Mouse (Mus musculus) liver, embryonic 15.5 days (tissue): Measurements from ENCODE around the gene Gm49405. TPM values are rescaled to one million over a fixed set of nuclear protein-coding genes. Genes with fewer than 3 reads are reported as not detected.
"Not testable (repeated sequence)": the region's sequence is repeated elsewhere in the genome, so short reads cannot be mapped to it uniquely, and the experiment has no call there.

Source experiments
- ATAC-seq: fragments of 200-750 bp; cut with Nextera tagmentation; 2 replicates; pipeline ENCODE4 v1.8.0; 2017; ENCODE audit warnings: moderate number of reproducible peaks, mild to moderate bottlenecking, moderate library complexity; ENCODE audit not compliant: insufficient read depth
- H3K27ac ChIP-seq: fragments of 300-500 bp; sonication (generic); replicated peaks from 2 replicates; pipeline ENCODE4 v1.5.1; 2015; ENCODE audit warnings: mild to moderate bottlenecking, inconsistent platforms
- H3K27me3 ChIP-seq: fragments of 300-500 bp; sonication (generic); 2 replicates; pipeline ENCODE4 v1.6.1; 2015; ENCODE audit warnings: mild to moderate bottlenecking, inconsistent platforms
- H3K36me3 ChIP-seq: fragments of 300-500 bp; sonication (generic); replicated peaks from 2 replicates; pipeline ENCODE4 v1.6.1; 2015; ENCODE audit warnings: moderate library complexity, mild to moderate bottlenecking, inconsistent platforms
- H3K4me1 ChIP-seq: fragments of 300-500 bp; sonication (generic); replicated peaks from 2 replicates; pipeline ENCODE4 v1.6.1; 2015; ENCODE audit warnings: inconsistent platforms
- H3K4me2 ChIP-seq: fragments of 300-500 bp; sonication (generic); 2 replicates; pipeline ENCODE4 v1.6.1; 2015; ENCODE audit warnings: moderate library complexity, mild to moderate bottlenecking, inconsistent platforms
- H3K4me3 ChIP-seq: fragments of 300-500 bp; sonication (generic); replicated peaks from 2 replicates; pipeline ENCODE4 v1.5.1; 2015; ENCODE audit warnings: mild to moderate bottlenecking, inconsistent platforms
- H3K9ac ChIP-seq: fragments of 300-500 bp; sonication (generic); 2 replicates; pipeline ENCODE4 v1.6.1; 2015; ENCODE audit warnings: moderate library complexity, mild to moderate bottlenecking, inconsistent platforms
- H3K9me3 ChIP-seq: fragments of 300-500 bp; sonication (generic); replicated peaks from 2 replicates; pipeline ENCODE4 v1.6.1; 2016; ENCODE audit warnings: inconsistent platforms
- WGBS: fragments of 180-500 bp; shearing (Covaris S2); methylation state at CpG from one replicate; pipeline ENCODE4 v1.1.7; 2015; ENCODE audit warnings: mixed read lengths; ENCODE audit not compliant: insufficient replicate concordance; 5-methylcytosine and 5-hydroxymethylcytosine counted together
- polyA plus RNA-seq: library from polyadenylated mRNA; unstranded; fragments of >200 nt; fragmentation: Nextera tagmentation; extraction: Ambion mirVana; gene quantifications from 2 replicates; pipeline ENCODE4 v1.2.1, GENCODE M21; 2015

Gene Gm49405
- polyA plus RNA-seq, 1 experiment from 2014 or later, result 0.45 TPM

DNA sequence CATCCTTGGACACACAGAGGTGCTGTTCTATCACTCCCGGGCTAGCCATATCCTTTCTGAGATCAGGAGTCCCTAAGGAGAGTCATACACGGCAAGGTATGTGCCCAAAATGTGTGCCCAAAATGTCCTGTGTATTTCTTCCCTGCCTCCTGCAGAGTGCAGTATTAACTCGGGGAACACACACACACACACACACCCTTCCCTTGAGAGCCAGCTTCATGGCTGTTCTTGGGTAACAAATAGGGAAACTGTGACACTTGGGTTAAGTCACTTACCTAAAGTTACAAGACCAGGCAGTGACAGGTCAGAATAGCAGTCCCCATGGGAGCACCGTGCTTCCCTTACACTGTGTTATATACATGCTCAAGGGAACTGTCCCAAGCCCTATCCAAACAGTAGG lies 36.4 kb upstream of the Gm49405 start:
- no peak overlapping the region for H3K27ac ChIP-seq
- H3K4me2 ChIP-seq, result no peak overlapping the region
- H3K36me3 ChIP-seq, result no peaks in the 10 kb centered on the region
- no peak overlapping the region for H3K4me3 ChIP-seq
- no peak for ATAC-seq
- 54% methylated on average over 4 of the region's 4 CpGs for WGBS
- 0 out of 2 replicates have a peak, but pooled peaks cover 7% of the 10 kb centered on the region for H3K4me1 ChIP-seq
- no peaks in the 10 kb centered on the region for H3K9me3 ChIP-seq
- no peak overlapping the region for H3K9ac ChIP-seq
- no peaks in the 10 kb centered on the region for H3K27me3 ChIP-seq

DNA sequence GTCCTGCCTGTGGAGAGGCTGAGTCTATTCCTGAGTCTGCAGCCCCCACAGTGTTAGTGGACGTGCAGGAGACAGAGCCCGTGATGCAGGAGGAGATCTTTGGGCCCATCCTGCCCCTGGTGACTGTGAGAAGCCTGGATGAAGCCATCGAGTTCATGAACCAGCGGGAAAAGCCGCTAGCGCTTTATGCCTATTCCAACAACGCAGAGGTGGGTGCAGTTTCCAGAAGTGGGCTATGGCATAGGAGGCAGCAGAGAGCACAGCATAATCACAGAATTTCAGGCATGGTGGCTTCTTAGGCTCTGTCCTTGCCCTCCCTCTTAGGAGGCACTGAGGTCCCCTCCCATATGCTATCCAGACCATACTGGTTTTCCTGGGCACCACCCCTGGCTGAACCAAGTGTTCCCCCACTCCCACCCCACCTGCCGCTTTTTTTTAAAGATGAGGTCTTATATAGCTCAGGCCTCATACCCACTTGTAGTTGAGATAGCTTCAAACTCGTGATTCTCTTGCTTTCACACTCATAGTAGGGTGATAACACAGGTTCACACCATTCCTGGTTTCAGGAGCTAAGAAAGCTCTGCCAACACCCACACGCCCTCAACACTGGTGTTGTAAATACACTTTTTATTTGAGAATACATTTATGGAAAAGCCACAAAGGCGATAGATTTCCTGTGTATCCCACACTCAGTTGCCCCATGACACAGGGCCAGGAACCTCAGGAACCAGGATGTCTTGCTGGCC lies 33.9 kb upstream of the Gm49405 start:
- no peak for ATAC-seq
- Histone ChIP-seq H3K9me3 (no peaks in the 10 kb centered on the region), H3K27ac (no peak overlapping the region), H3K4me1 (peaks cover 9% of the 10 kb centered on the region), H3K27me3 (no peaks in the 10 kb centered on the region), H3K9ac (no peak overlapping the region), H3K4me2 (no peak overlapping the region), H3K4me3 (no peak overlapping the region), H3K36me3 (no peaks in the 10 kb centered on the region)
- 58% methylated on average over 11 of the region's 11 CpGs for whole genome bisulfite sequencing

DNA sequence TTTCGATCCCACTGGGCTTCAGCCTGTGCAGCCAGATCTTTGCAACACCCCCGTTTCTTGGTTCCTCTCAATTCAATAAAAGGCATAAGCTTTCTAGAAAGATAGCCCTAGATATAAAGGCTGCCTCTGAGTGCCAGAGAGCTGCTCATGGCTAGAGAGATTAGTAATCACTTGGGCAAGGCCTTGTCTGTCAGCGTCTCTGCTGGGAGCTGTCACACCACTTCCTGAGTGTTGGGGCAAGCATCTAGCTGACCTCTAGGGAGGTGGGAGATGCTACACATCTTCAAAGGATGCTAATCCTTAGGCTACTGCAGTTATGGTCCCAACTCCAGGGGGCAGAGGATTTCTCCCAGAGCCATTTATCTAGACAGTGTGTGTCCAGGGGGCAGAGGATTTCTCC lies 33.2 kb upstream of the Gm49405 start:
- Histone ChIP-seq H3K27ac (no peak overlapping the region), H3K27me3 (no peaks in the 10 kb centered on the region), H3K9me3 (no peaks in the 10 kb centered on the region), H3K4me2 (no peak overlapping the region), H3K4me3 (no peak overlapping the region), H3K4me1 (peaks cover 16% of the 10 kb centered on the region), H3K9ac (no peak overlapping the region), H3K36me3 (no peaks in the 10 kb centered on the region)
- ATAC-seq, result no peak
- WGBS, result 32% methylated on average over 3 of the region's 3 CpGs

DNA sequence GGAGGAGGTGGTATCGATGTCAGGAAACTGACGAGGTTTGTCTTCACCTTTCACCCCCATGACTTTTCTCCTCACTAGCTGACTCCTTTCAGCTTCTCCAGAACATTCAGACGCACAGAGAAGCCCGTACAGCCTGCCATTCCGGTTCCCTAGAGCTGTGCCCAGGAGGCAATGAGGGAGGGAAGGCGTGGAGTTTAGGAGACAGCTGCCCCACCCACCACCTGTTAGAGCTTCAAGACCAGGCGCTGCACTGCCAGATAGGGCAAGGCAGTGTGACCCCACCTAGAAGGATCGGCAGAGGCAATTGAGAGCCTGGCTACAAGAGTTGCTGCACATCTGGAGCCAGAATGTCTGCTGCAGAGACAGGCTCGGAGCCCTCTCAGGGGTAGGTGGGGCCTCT lies 28.2 kb upstream of the Gm49405 start, which contains the start of gene Aldh3b2:
Aldh3b2 (plus strand) TSS at position 100 of the 400 bp plus-strand sequence.
- Histone ChIP-seq H3K4me3 (no peak within 1 kb of the TSS), H3K9ac (no peak within 1 kb of the TSS), H3K4me2 (peak within 1 kb of the TSS; percentile 37; the same call in 1 of the 2 replicates), H3K9me3 (no peaks in the 10 kb centered on the region), H3K27ac (0 out of 2 replicates have a peak within 1 kb of the TSS, but pooled peaks have one; percentile 9), H3K36me3 (no peaks in the 10 kb centered on the region), H3K27me3 (no peaks in the 10 kb centered on the region), H3K4me1 (peaks cover 20% of the 10 kb centered on the region)
- 30% methylated on average over 9 of the region's 9 CpGs for WGBS
- peak; percentile 77 for ATAC-seq

DNA sequence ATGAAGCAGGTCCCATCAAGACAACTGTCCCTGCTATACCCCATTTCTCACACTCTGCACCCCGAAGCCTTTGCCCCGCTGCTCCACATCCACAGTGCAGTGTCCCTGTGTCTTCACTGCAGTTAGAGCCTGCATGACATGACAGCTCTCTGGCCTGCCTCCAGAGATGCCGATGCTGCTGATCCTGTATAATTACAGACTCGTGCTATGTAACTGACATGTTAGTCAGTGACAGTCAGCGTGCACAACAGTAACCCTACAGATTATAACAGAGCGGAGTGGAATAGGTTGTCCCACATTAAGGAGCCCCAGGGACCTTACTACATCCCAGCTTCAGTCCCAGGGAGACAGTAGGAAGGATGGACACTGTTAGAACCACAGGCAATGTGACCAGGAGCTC lies 25.8 kb upstream of the Gm49405 start:
- H3K27me3 ChIP-seq, H3K4me2 ChIP-seq, ATAC-seq, H3K27ac ChIP-seq, H3K4me3 ChIP-seq, H3K9me3 ChIP-seq, H3K36me3 ChIP-seq, H3K9ac ChIP-seq: not testable (repeated sequence)
- WGBS, result 75% methylated on average over 6 of the region's 6 CpGs
- H3K4me1 ChIP-seq, result peaks cover 18% of the 10 kb centered on the region

DNA sequence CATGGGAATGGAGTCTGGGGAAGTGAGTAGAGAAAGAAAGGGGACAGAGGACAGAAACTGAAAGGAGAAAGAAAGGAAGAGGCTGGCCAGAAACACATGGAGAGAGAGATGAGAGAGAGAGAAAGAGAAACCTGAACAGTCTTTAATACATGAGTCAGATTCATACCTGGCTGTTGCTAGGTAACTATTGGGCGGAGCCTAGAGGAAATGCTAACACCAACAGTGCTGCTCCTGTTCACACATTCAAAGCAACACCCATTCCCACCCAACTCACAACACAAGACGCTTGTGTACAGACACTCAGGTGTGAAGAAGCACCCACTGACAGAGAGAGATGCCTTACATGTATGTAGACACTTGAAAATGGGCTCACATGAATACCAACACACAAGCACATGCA lies 24.6 kb upstream of the Gm49405 start:
- no peak overlapping the region for H3K4me2 ChIP-seq
- H3K27ac ChIP-seq, result no peak overlapping the region
- H3K4me1 ChIP-seq, result peaks cover 18% of the 10 kb centered on the region
- WGBS, result 55% methylated on average over 2 of the region's 2 CpGs
- no peaks in the 10 kb centered on the region for H3K36me3 ChIP-seq
- H3K27me3 ChIP-seq, result 0 out of 2 replicates have a peak, but pooled peaks cover 2% of the 10 kb centered on the region
- H3K9ac ChIP-seq, result no peak overlapping the region
- ATAC-seq, result no peak
- H3K9me3 ChIP-seq, result no peaks in the 10 kb centered on the region
- no peak overlapping the region for H3K4me3 ChIP-seq

DNA sequence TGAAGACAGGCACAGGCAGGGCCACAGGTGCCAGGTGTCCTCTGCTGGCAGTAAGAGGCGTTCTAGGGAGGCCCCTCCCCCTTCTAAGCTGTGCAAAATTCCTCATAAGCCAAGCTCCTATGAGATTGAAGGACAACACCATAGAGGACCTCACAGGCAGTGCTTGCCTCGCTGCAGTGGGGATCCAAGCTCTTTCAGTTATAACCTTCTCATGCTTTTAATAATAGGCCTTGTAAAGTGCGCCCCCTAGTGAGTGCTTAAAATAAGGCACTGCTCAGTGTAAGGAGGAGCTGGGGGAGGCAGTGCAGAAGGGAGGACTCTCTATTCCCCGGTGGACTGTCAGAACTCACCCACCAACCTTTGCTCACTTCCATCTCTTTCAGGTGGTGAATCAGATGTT lies 20.1 kb upstream of the Gm49405 start:
- Histone ChIP-seq H3K36me3 (no peaks in the 10 kb centered on the region), H3K9ac (no peak overlapping the region), H3K4me1 (peaks cover 5% of the 10 kb centered on the region), H3K27me3 (0 out of 2 replicates have a peak, but pooled peaks cover 7% of the 10 kb centered on the region), H3K4me2 (no peak overlapping the region), H3K4me3 (no peak overlapping the region), H3K9me3 (no peaks in the 10 kb centered on the region), H3K27ac (no peak overlapping the region)
- ATAC-seq, result peak; percentile 30; the same call in 1 of the 2 replicates
- 15% methylated on average over 4 of the region's 4 CpGs for WGBS

DNA sequence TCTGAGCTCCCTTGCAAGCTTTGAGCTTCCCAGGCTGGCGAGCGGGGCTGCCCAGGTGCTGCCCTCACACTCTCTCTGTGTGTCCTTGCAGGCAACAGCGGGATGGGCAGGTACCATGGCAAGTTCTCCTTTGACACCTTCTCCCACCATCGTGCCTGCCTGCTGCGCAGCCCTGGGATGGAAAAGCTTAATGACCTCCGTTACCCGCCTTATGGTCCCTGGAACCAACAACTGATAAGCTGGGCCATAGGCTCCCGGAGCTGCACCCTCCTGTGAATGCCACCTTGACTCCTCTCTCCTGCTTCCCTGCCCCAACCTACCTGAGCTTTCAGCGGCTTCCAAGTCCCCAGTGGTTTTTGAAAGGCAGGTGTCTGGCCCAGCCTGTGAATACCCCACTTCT lies 19.5 kb upstream of the Gm49405 start:
- Histone ChIP-seq H3K9me3 (no peaks in the 10 kb centered on the region), H3K4me2 (no peak overlapping the region), H3K36me3 (no peaks in the 10 kb centered on the region), H3K27me3 (0 out of 2 replicates have a peak, but pooled peaks cover 7% of the 10 kb centered on the region), H3K4me3 (no peak overlapping the region), H3K27ac (no peak overlapping the region), H3K4me1 (peaks cover 11% of the 10 kb centered on the region), H3K9ac (no peak overlapping the region)
- ATAC-seq, result no peak
- 64% methylated on average over 9 of the region's 9 CpGs for WGBS

DNA sequence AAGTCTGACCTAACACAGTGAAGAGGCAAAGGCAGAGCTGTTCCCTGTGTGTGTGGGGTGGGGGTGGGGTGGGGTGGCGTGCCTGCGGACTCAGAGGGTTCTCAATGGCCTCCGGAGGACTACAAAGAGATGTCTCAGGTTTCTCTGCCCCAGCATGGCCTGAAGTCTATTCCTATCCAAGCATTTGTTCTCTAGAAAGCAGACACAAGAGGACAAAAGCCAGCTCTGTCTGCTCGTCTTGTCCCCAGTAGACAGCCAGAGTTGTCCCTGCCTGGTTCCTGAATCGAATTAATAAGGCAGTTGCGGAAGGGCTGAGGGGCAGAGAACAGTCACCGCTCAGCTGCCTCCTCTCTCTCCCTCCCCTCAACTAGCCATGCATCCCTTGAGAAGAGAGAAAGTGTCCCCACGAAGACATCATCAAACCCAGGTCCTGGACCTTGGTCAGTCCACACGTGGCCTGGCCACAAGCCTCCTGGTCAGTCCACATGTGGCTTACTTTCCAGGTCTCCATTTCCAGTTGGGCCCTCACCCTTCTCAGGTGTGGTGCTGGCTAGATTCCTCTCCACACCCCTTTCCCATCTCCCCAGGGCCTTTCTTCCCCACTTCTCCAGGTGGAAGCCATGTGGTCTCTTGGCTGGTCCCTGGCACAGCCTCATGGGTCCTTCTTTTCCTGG lies 16.8 kb upstream of the Gm49405 start:
- Histone ChIP-seq H3K4me1 (peaks cover 32% of the 10 kb centered on the region), H3K4me3 (no peak overlapping the region), H3K27ac (no peak overlapping the region), H3K4me2 (no peak overlapping the region), H3K9me3 (no peaks in the 10 kb centered on the region), H3K36me3 (no peaks in the 10 kb centered on the region), H3K27me3 (0 out of 2 replicates have a peak, but pooled peaks cover 7% of the 10 kb centered on the region), H3K9ac (no peak overlapping the region)
- 63% methylated on average over 9 of the region's 9 CpGs for WGBS
- no peak for ATAC-seq

DNA sequence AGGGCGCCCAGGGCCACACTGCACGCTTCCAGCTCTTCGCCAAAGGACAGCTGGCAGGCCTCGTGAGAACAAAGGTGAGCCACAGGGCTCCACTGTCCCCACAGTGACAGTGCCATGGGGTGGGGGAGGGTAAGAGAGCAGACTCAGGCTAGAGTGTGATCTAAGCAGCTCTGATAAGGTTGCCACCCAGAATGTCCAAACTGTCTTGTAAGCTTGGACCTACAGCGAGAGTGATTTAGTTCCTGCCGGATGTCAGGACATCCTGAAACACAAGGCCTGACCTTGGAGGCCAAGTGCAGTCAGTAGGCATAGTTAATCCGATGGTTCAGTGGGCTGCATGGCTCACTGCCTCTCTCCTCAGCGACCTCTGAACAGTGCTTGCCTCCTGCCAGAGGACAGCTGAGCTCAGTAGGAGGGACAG lies 15.2 kb upstream of the Gm49405 start:
- peak; percentile 9; the same call in 1 of the 2 replicates for ATAC-seq
- 16% methylated on average over 8 of the region's 8 CpGs for WGBS

DNA sequence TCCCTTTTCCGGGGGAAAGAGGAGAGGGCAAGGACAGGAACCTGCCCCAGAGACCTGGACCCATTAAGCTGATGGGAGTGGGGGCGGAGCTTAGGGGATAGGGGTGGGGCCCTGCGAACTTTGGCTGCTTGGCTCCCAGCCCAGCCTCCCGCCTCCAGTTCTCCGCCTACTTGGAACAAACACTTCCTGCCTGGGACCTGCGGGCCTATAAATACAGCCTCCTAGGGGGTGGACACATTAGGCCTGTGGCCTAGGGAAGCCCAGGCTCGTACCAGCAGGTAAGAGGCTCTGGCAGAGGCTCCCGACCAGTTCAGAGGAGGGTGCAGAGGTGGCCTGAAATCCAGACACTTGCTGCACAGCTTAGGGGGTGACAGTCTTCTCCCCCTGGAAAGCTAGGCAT lies 14.1 kb upstream of the Gm49405 start, which contains the start of gene Acy3:
Acy3 (plus strand) TSS at position 237 of the 400 bp plus-strand sequence.
- Histone ChIP-seq H3K4me1 (peaks cover 32% of the 10 kb centered on the region), H3K27ac (peak within 1 kb of the TSS; percentile 51), H3K36me3 (no peaks in the 10 kb centered on the region), H3K4me3 (0 out of 2 replicates have a peak within 1 kb of the TSS, but pooled peaks have one; percentile 14), H3K9ac (no peak within 1 kb of the TSS), H3K4me2 (peak within 1 kb of the TSS; percentile 24), H3K27me3 (0 out of 2 replicates have a peak, but pooled peaks cover 5% of the 10 kb centered on the region), H3K9me3 (no peaks in the 10 kb centered on the region)
- WGBS, result 8% methylated on average over 8 of the region's 8 CpGs
- ATAC-seq, result peak; percentile 72

More for the DNA sequence above, 15.2 kb upstream of the Gm49405 start:
- Histone ChIP-seq H3K4me3 (no peak overlapping the region), H3K9ac (no peak overlapping the region), H3K27me3 (0 out of 2 replicates have a peak, but pooled peaks cover 7% of the 10 kb centered on the region), H3K36me3 (no peaks in the 10 kb centered on the region), H3K27ac (peak overlapping the region; percentile 51), H3K4me2 (no peak overlapping the region), H3K9me3 (no peaks in the 10 kb centered on the region), H3K4me1 (peaks cover 32% of the 10 kb centered on the region)
